ENCODE assay signal across 19 mouse cellular contexts in the genomic region with DNA sequence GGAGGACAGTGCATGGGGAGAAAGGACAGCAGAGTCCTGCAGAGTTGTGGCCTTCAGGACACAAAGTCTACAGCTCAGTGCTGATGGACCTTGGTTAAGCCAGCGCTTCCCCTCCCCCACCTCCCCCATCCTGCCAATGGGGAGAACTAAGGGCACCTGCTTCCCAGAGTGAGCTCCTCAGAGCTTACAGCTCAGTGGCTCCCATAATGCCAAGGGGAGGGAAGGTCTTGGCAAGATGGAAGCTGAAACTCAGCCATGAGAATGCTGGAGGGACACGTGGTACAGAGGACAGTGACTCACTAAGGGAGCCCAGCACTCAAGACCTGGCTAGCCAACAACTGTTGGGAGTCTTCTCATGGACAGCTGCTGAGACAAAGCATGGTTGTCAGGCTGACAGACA. TPM values are rescaled to one million over a fixed set of nuclear protein-coding genes. Genes with fewer than 3 reads are reported as not detected.
DNase-seq lines count a peak whose midpoint lies in the region; ATAC-seq lines count a peak whose summit lies in the region.
"Had no signal": no experiment of that assay in that cellular context is flagged by ENCODE, and none has a peak within 500 bp of the region (broad histone marks: within the 10 kb centered on the region; RNA-seq: fewer than 3 reads in every experiment).

No protein-coding gene starts in this region.

- H3K9ac ChIP-seq in hindbrain, embryonic 16.5 days (ENCODE audit: low read depth, low read length): no peak overlapping the region
- H3K9ac ChIP-seq: forebrain, embryonic 13.5 days; hindbrain, embryonic 13.5 days; limb, embryonic 12.5 days; liver, embryonic 15.5 days had no signal

- no peaks in the 10 kb centered on the region for H3K4me1 ChIP-seq in hindbrain, embryonic 16.5 days (ENCODE audit: control insufficient read depth, insufficient read depth, low read depth, low read length)
- H3K4me1 ChIP-seq: forebrain, embryonic 13.5 days; hindbrain, embryonic 13.5 days; limb, embryonic 12.5 days; liver, embryonic 15.5 days had no signal

- no peak overlapping the region for H3K27ac ChIP-seq in hindbrain, embryonic 16.5 days (ENCODE audit: low read depth, low read length)
- H3K27ac ChIP-seq: forebrain, embryonic 13.5 days; hindbrain, embryonic 13.5 days; left cerebral cortex, adult 2 months; limb, embryonic 12.5 days; liver, embryonic 15.5 days had no signal

- H3K27me3 ChIP-seq in hindbrain, embryonic 16.5 days (replicated peaks; ENCODE audit: control insufficient read depth, insufficient read depth, low read length): no peaks in the 10 kb centered on the region
- H3K27me3 ChIP-seq: forebrain, embryonic 13.5 days; hindbrain, embryonic 13.5 days; limb, embryonic 12.5 days; liver, embryonic 15.5 days had no signal

- H3K9me3 ChIP-seq in hindbrain, embryonic 16.5 days (ENCODE audit: control insufficient read depth, low read length): no peaks in the 10 kb centered on the region
- H3K9me3 ChIP-seq: forebrain, embryonic 13.5 days; hindbrain, embryonic 13.5 days; limb, embryonic 12.5 days; liver, embryonic 15.5 days had no signal

- DNase-seq in gastrocnemius, adult 18-20 months (ENCODE audit: low spot score): peak; percentile 25
- DNase-seq in gastrocnemius, postnatal 4 days (ENCODE audit: low spot score in 2 of 2): no peak
- DNase-seq in 3134 (ENCODE audit: extremely low read depth, insufficient read length, low spot score): peak; percentile 17
- DNase-seq in adrenal gland, adult 2 months: peak; percentile 55
- DNase-seq in gastrocnemius, postnatal 10 days: peak; percentile 32
- DNase-seq: cerebellum, postnatal 25 days; kidney, postnatal 10 days; midbrain, embryonic 14.5 days; thymus, postnatal 36 days had no signal

- no peak overlapping the region for H3K4me2 ChIP-seq in hindbrain, embryonic 16.5 days (ENCODE audit: low read length)
- H3K4me2 ChIP-seq: forebrain, embryonic 13.5 days; hindbrain, embryonic 13.5 days; limb, embryonic 12.5 days; liver, embryonic 15.5 days had no signal

- no peak overlapping the region for H3K4me3 ChIP-seq in hindbrain, embryonic 16.5 days (ENCODE audit: low read length)
- H3K4me3 ChIP-seq: forebrain, embryonic 13.5 days; hindbrain, embryonic 13.5 days; left cerebral cortex, adult 2 months; limb, embryonic 12.5 days; liver, embryonic 15.5 days had no signal

- no peaks in the 10 kb centered on the region for H3K36me3 ChIP-seq in hindbrain, embryonic 16.5 days (ENCODE audit: control insufficient read depth, insufficient read depth, low read length)
- H3K36me3 ChIP-seq: hindbrain, embryonic 13.5 days; limb, embryonic 12.5 days; liver, embryonic 15.5 days had no signal

- WGBS in hindbrain, embryonic 16.5 days: 85% methylated on average over 2 of the region's 2 CpGs

- no peak for ATAC-seq in granulocyte monocyte progenitor cell, adult 5-6 weeks (replicated peaks; ENCODE audit: poor library complexity, severe bottlenecking)
- no peak for ATAC-seq in hindbrain, embryonic 16.5 days
- ATAC-seq: forebrain, embryonic 13.5 days; intestine, embryonic 16.5 days; lung, postnatal 0 days had no signal

RNA-seq across cellular contexts. Expression of a gene that starts 55.7 kb away (rescaled TPM):
- 100 to 1,000 TPM in 1 of 2 experiments, 10 to 100 TPM in 1; 97.7 to 101 TPM for total RNA-seq in gastrocnemius, adult 18-20 months (2021)
- total RNA-seq in gastrocnemius, postnatal 4 days (2021): 10 to 100 TPM; 51.0 to 57.3 TPM
- total RNA-seq in adrenal gland, adult 2 months (2021): 100 to 1,000 TPM; 178 to 179 TPM
- 97.2 and 155 TPM in 2 replicates for polyA plus RNA-seq in adrenal gland, adult 2 months (2012; rRNA removed)
- total RNA-seq in gastrocnemius, postnatal 10 days (2021): 10 to 100 TPM; 76.9 to 88.9 TPM
- total RNA-seq in granulocyte monocyte progenitor cell, adult 5-6 weeks (2014; fragmentation: Nextera tagmentation): 0.49 TPM in 1 of 2 replicates, not detected in the other
- total RNA-seq in granulocyte monocyte progenitor cell, adult 5-6 weeks (2017): under 0.01 and 0.15 TPM in 2 replicates
- polyA plus RNA-seq in hindbrain, embryonic 16.5 days (2015; fragmentation: Nextera tagmentation; extraction: Ambion mirVana): 5.7 and 8.4 TPM in 2 replicates
- total RNA-seq: megakaryocyte progenitor cell, adult 5-6 weeks had no signal

Comparison
In these comparisons a context has a peak if more than half of its experiments do, and no peak if none do; other contexts are left out.
1. DNase-seq: peak in gastrocnemius, adult 18-20 months (single experiment), 3134 (single experiment), adrenal gland, adult 2 months (single experiment) and gastrocnemius, postnatal 10 days (single experiment); none in gastrocnemius, postnatal 4 days (0 of 2).
2. RNA of a gene that starts 55.7 kb away (total RNA-seq): 178 to 179 TPM in adrenal gland, adult 2 months, 97.7 to 101 TPM in gastrocnemius, adult 18-20 months, 76.9 to 88.9 TPM in gastrocnemius, postnatal 10 days and 51.0 to 57.3 TPM in gastrocnemius, postnatal 4 days; under 0.01 to 0.49 TPM in granulocyte monocyte progenitor cell, adult 5-6 weeks; every median in the first group is over 10 times any median in the second.